Mouse (Mus musculus) cerebellum, adult 11-12 months (tissue): Measurements from ENCODE around the gene A830031A19Rik.

Source experiments
- DNase-seq: peaks from one replicate; pipeline ENCODE4 v3.0.0; 2022

Gene A830031A19Rik

GRCm38 (mm10) chr11:24008244-24008643 is 66.6 kb downstream of the A830031A19Rik start:
- no peak for DNase-seq

DNA sequence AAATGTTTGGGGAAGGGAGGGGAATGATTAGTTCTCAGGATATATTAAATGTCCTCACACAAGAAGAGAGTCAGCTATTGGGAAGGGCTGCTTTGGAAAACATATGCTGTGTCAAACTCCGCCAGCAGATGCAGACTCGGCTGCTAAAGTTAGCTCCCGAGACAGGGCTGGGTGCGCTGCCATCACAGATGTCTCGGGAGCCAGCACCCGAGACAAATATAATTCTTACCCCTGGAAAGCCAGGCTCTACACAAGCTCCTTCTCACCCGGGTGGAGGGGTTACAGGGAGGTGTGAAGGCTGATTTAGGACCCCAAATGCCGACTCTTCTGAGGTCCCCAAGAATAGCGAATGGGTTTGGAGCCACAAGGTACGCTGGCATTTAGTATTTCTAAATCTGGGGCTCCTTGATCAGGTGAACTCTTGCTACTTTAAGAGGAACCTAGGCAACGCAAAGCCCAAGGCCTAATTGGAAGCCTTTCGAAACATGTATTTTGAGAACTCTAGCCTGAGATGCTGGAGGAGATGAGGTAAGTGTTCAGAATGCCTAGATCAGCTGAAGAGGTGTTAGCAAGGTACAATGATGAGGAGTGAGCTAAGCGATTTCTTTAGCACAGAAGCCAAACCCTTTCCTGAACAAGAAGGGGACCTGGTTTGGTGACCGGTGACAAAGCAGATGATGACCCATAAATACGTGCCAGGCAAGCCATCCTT is 69.3 kb downstream of the A830031A19Rik start:
- DNase-seq = no peak

DNA sequence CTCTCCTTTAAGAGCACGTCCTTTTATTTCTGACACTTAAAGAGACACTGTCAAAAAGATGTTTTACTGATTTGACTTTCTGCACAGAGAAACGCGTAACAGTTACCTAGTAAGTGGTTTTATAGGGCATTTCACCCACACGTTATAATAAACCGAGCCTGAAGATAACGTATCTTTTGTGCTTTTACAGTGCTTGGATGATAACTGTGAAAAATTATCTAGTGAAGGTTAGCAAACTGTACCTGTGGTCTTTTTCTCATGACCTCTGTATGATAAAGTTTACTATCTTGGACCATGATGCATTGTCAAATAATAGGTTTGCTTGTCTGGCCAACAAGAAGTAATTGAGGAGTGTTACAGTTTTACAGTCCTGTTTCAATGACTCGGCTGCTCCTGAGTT is 74.2 kb downstream of the A830031A19Rik start:
- no peak for DNase-seq
